Mouse (Mus musculus) liver, embryonic 14.5 days (tissue): Measurements from ENCODE around the gene Syce2.

Source experiments
- CTCF ChIP-seq: IDR thresholded peaks from 2 replicates; pipeline ENCODE4 v1.5.1; 2016; ENCODE audit warnings: antibody characterized with exemption, low read depth, control low read depth
- EP300 ChIP-seq: IDR thresholded peaks from 2 replicates; pipeline ENCODE4 v1.6.1; 2016; ENCODE audit warnings: antibody characterized with exemption, low read depth

- no peak for TF ChIP-seq CTCF
- no peak for TF ChIP-seq EP300
These were observed 49.2 kb upstream of the Syce2 start, which contains the start of gene Dand5 for GRCm38 (mm10) chr8:84822723-84823122.
